Mouse (Mus musculus): ENCODE measurements at regions not wholly inside any gene's neighbourhood (a gene's known extent, or its start where the extent isn't known, plus 50 kb on each side); places are given as distances from the start of the nearest gene placed in this dataset.

- DNase-seq (ENCODE audit: low spot score), result no peak
These were observed 55.0 kb upstream of the Uqcrfs1 start for GRCm38 (mm10) chr13:30600194-30600593.

DNA sequence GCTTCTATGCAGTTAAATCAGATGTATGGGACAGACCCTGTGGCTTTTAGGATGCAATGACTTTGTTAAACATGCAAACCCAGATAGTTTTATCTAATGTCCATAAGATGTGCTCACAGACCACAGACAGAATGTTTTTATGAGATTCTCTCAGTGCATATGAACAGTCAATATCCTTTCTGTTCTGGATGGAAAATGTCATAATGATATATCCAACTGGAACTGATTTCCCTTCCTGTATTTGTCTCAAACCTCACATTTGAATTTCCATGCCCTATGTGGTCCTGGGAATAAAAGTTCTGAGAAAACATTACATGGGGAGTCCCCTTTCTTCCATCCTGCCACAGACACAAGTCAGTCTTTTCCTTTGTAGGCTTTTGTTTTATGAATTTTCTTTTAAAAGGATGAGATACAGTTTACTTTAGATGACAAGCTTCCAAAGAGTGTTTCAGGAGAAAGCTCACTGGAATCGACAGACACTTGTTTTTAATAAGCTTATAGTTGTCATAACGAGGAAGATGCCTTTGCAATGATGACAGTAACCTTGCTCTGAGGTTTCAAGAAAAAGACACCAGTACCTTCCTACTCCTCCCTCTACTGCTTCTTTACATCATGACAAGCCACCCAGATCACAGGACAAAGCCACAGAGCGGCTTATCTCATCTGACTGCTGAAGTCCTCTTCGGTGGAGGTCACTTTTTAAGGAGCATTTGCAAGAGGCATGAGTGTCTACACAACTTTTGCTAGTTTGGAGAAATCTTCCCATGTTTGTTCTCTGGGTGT is 55.7 kb upstream of the Uqcrfs1 start:
- DNase-seq (ENCODE audit: low spot score), result no peak

DNA sequence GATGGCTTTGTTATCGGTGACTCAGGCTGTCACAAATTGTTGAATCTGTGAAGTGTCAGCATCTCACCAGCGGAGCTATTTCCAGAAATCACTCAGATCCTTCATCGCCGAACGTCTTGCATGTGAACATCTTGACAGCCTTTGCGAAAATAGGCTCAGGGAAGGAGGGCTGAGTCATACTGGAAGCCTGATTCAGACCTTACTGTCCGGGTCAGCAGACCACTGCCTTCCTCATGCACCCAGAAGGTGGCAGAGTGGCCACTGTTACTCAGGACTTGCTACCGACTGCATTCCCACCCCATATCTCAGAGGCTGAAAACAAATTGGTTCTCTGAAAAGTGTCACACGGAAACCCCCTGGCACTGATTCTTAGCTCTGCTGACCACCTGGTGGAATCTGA is 55.9 kb upstream of the Dusp22 start:
- DNase-seq (ENCODE audit: low spot score), result peak; percentile 9

DNA sequence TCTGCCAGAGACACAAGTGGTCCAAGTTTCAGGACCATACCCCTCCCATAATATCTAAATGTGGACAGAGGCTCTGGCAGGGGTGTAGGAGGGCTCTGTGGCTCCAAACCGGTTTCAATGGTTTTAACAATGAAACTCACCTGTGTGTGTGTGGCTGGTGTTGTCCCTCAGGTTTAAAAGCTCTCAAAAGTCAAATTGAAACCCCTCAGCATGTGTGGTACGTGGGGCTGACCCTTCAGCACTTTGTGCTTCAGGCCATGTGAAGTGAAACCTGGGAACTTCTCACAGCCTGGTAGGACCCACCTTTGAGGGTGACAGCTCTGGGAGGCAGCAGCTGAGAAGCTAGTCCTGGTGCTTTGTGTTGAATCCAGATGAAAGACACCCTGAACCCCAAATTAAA is 52.5 kb upstream of the Dusp22 start:
- no peak for DNase-seq (ENCODE audit: low spot score)

DNA sequence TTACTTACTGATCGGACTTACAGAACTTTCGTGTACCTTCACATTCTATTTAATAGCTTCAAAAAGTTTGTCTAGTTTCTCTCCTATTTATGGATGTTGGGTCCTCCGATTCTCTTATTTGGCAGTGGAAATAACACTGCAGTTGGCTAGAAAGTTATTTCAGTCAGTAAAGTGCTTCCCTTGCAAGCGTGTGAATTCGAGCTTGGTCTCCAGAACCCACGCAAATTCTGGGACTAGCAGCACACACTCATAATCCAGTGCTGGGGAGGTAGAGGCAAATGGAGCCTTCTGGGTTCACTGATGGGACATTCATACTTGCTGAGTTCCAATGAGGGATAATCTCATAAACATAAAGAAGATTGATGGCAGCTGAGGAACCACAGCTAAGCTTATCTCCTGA is 51.9 kb upstream of the Dusp22 start:
- DNase-seq (ENCODE audit: low spot score), result no peak

GRCm38 (mm10) chr13:30609784-30610183 is 50.0 kb upstream of the Dusp22 start:
- no peak for DNase-seq (ENCODE audit: low spot score)

Data from heart, adult 8-10 months (tissue).